Mouse (Mus musculus) neural tube, embryonic 10.5 days (tissue): Measurements from ENCODE around the gene Snrpd3.
"Not testable (repeated sequence)": the region's sequence is repeated elsewhere in the genome, so short reads cannot be mapped to it uniquely, and the experiment has no call there.

Experiments used
- DNase-seq: peaks from one replicate; pipeline ENCODE4 v3.0.0-alpha.2; 2017; ENCODE audit warnings: low spot score; ENCODE audit errors: extremely low spot score

Snrpd3 gene

GRCm38 (mm10) chr10:75517073-75517757 lies at the start of gene Snrpd3:
Snrpd3 (plus strand) TSS chr10:75517551.
- DNase-seq = peak; percentile 91

GRCm38 (mm10) chr10:75473411-75473810 lies 43.9 kb upstream of the Snrpd3 start:
- DNase-seq = no peak

GRCm38 (mm10) chr10:75474571-75474970 lies 42.8 kb upstream of the Snrpd3 start:
- no peak for DNase-seq

GRCm38 (mm10) chr10:75475139-75475850 lies 42.1 kb upstream of the Snrpd3 start:
- DNase-seq = not testable (repeated sequence)

- DNase-seq = no peak
Measured at GRCm38 (mm10) chr10:75477034-75477433, 40.3 kb upstream of the Snrpd3 start.

- DNase-seq = no peak
Measured at GRCm38 (mm10) chr10:75479955-75480354, 37.4 kb upstream of the Snrpd3 start.

- DNase-seq = no peak
Measured at GRCm38 (mm10) chr10:75481703-75482102, 35.6 kb upstream of the Snrpd3 start.

- no peak for DNase-seq
Measured at GRCm38 (mm10) chr10:75482271-75482670, 35.1 kb upstream of the Snrpd3 start.

- DNase-seq = no peak
Measured at GRCm38 (mm10) chr10:75482919-75483483, 34.4 kb upstream of the Snrpd3 start.

- no peak for DNase-seq
Measured at GRCm38 (mm10) chr10:75484066-75484465, 33.3 kb upstream of the Snrpd3 start.

- DNase-seq = no peak
Measured at GRCm38 (mm10) chr10:75484767-75485166, 32.6 kb upstream of the Snrpd3 start.

- DNase-seq = peak; percentile 84
Measured at GRCm38 (mm10) chr10:75486086-75486979, 31.0 kb upstream of the Snrpd3 start.

GRCm38 (mm10) chr10:75487131-75487530 lies 30.2 kb upstream of the Snrpd3 start:
- DNase-seq = no peak

GRCm38 (mm10) chr10:75489522-75489921 lies 27.8 kb upstream of the Snrpd3 start:
- DNase-seq = no peak

GRCm38 (mm10) chr10:75490731-75491130 lies 26.6 kb upstream of the Snrpd3 start:
- no peak for DNase-seq

GRCm38 (mm10) chr10:75491234-75491935 lies 26.0 kb upstream of the Snrpd3 start:
- DNase-seq = no peak

GRCm38 (mm10) chr10:75491936-75492262 lies 25.5 kb upstream of the Snrpd3 start:
- DNase-seq = no peak

- no peak for DNase-seq
Measured at GRCm38 (mm10) chr10:75495304-75495703, 22.0 kb upstream of the Snrpd3 start.

- no peak for DNase-seq
Measured at GRCm38 (mm10) chr10:75495921-75496320, 21.4 kb upstream of the Snrpd3 start.

- not testable (repeated sequence) for DNase-seq
Measured at GRCm38 (mm10) chr10:75499214-75499613, 18.1 kb upstream of the Snrpd3 start.

GRCm38 (mm10) chr10:75499791-75500190 lies 17.6 kb upstream of the Snrpd3 start:
- no peak for DNase-seq
